Mouse (Mus musculus) intestine, embryonic 14.5 days (tissue): Measurements from ENCODE around the gene Nexmif. TPM values are rescaled to one million over a fixed set of nuclear protein-coding genes. Genes with fewer than 3 reads are reported as not detected.

Experiments used
- ATAC-seq: fragments of 200-750 bp; cut with Nextera tagmentation; replicated peaks from 2 replicates; pipeline ENCODE4 v1.8.0; 2017; ENCODE audit warnings: low read depth, moderate number of reproducible peaks, moderate TSS enrichment, moderate library complexity; ENCODE audit not compliant: low FRiP score, low TSS enrichment
- DNase-seq: peaks from one replicate; pipeline ENCODE4 v3.0.0-alpha.2; 2018; ENCODE audit warnings: low spot score
- H3K27ac ChIP-seq: fragments of 300-500 bp; sonication (generic); 2 replicates; pipeline ENCODE4 v1.5.1; 2014; ENCODE audit warnings: low read depth, mild to moderate bottlenecking, control low read depth
- H3K27me3 ChIP-seq: fragments of 300-500 bp; sonication (generic); replicated peaks from 2 replicates; pipeline ENCODE4 v1.6.1; 2014; ENCODE audit warnings: low read length, control low read depth; ENCODE audit not compliant: control insufficient read depth, insufficient read depth
- H3K36me3 ChIP-seq: fragments of 300-500 bp; sonication (generic); 2 replicates; pipeline ENCODE4 v1.6.1; 2014; ENCODE audit warnings: low read length, control low read depth; ENCODE audit not compliant: control insufficient read depth, insufficient read depth
- H3K4me1 ChIP-seq: fragments of 300-500 bp; sonication (generic); replicated peaks from 2 replicates; pipeline ENCODE4 v1.6.1; 2014; ENCODE audit warnings: low read length, control low read depth, mixed read lengths; ENCODE audit not compliant: control insufficient read depth, insufficient read depth
- H3K4me2 ChIP-seq: fragments of 300-500 bp; sonication (generic); 2 replicates; pipeline ENCODE4 v1.6.1; 2014; ENCODE audit warnings: low read length
- H3K4me3 ChIP-seq: fragments of 300-500 bp; sonication (generic); 2 replicates; pipeline ENCODE4 v1.5.1; 2014; ENCODE audit warnings: low read depth, low read length, control low read depth, mixed read lengths
- H3K9ac ChIP-seq: fragments of 300-500 bp; sonication (generic); 2 replicates; pipeline ENCODE4 v1.6.1; 2014; ENCODE audit warnings: mild to moderate bottlenecking, low read length
- H3K9me3 ChIP-seq: fragments of 300-500 bp; sonication (generic); 2 replicates; pipeline ENCODE4 v1.6.1; 2016; ENCODE audit warnings: low read length, control low read depth; ENCODE audit not compliant: control insufficient read depth
- WGBS: fragments of 180-500 bp; shearing (Covaris S2); extraction: QIAGEN DNeasy Blood & Tissue Kit; methylation state at CpG from one replicate; pipeline ENCODE4 v1.1.7; 2014; 5-methylcytosine and 5-hydroxymethylcytosine counted together
- polyA plus RNA-seq: library from polyadenylated mRNA; unstranded; fragments of >200 nt; fragmentation: Nextera tagmentation; extraction: Ambion mirVana; gene quantifications from 2 replicates; pipeline ENCODE4 v1.2.1, GENCODE M21; 2014

The Nexmif gene
- 0.77 and 0.84 TPM in 2 replicates for polyA plus RNA-seq

DNA sequence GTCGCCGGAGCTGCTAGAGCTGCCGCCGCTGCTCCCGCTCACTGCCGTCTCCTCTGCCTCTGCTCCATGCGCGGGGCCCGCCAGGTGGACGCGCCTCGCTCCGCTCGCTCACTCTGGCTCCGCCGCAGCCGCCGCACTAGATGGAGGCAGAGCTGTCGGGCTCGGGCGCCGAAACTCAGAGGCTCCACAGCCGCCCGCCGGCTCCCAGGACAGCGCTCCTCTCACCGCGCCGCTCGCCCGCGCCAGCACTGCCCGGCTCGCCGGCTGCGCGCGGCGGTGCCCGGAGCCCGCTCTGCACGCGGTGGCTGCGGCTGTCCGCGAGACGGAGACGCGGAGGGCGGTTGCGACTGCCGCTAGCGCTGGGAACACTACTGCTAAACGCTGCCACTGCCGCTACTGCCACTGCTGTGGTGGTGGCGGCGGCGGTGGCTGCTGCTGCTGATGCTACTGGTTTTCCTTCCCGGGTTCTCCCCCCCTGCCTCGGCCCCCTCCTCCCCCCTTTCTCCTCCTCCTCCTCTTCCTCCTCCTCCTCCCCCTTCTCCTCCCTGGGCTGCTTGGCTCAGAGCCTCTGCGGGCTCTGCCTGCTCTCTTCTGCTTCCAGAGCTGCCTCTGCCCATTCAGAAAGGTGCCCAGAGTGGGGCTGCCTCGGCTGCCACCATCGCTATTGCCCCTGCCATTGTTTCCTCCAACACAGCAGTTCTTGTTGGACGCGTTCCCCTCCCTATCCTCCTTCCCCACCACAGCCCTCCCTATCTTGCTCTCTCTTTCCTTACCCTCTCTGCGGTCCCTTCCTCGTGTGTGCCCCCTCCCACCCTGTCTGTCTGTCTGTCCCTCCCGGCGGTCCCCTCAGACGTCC, at the start of gene Nexmif:
Gene Nexmif (minus strand): TSS at position 450 of the 856 bp plus-strand sequence.
- Histone ChIP-seq H3K4me3 (peak within 1 kb of the TSS; percentile 36), H3K27ac (no peak within 1 kb of the TSS)

DNA sequence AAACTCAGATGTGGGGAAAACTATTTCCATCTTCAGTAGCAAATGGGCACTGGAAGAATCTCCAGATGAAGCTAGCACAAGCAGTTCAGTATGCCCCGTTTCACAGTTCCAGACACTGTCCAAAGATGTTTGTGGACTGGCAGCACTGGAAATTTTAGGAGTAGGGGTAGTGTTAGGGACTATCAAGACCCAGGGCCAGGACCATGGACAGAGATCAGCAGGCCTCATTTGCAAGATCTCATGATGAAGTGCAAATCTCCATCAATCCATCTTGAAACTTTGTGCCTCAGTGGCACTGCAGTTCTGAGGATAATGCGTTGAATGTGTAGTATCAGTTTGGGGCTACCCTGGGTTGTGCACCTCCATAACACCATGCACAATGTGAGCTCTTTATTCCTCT, 7.7 kb upstream of the Nexmif start:
- Histone ChIP-seq H3K4me3 (no peak overlapping the region), H3K4me2 (no peak overlapping the region), H3K9ac (no peak overlapping the region), H3K27ac (no peak overlapping the region), H3K4me1 (no peaks in the 10 kb centered on the region), H3K27me3 (no peaks in the 10 kb centered on the region; the same call in 1 of the 2 replicates), H3K36me3 (no peaks in the 10 kb centered on the region), H3K9me3 (no peaks in the 10 kb centered on the region)
- WGBS = 76% methylated on average over 2 of the region's 2 CpGs
- ATAC-seq = no peak
- DNase-seq = peak; percentile 54

More for the DNA sequence above, at the start of gene Nexmif:
- H3K4me1 ChIP-seq = no peaks in the 10 kb centered on the region
- H3K9me3 ChIP-seq = no peaks in the 10 kb centered on the region
- ATAC-seq (peak; percentile 62), DNase-seq (peak; percentile 63)
- H3K27me3 ChIP-seq = peaks cover 43% of the 10 kb centered on the region
- 20% methylated on average over 50 of the region's 70 CpGs for WGBS
- peak within 1 kb of the TSS; percentile 61 for H3K4me2 ChIP-seq
- no peaks in the 10 kb centered on the region for H3K36me3 ChIP-seq
- peak within 1 kb of the TSS; percentile 16; the same call in 1 of the 2 replicates for H3K9ac ChIP-seq

DNA sequence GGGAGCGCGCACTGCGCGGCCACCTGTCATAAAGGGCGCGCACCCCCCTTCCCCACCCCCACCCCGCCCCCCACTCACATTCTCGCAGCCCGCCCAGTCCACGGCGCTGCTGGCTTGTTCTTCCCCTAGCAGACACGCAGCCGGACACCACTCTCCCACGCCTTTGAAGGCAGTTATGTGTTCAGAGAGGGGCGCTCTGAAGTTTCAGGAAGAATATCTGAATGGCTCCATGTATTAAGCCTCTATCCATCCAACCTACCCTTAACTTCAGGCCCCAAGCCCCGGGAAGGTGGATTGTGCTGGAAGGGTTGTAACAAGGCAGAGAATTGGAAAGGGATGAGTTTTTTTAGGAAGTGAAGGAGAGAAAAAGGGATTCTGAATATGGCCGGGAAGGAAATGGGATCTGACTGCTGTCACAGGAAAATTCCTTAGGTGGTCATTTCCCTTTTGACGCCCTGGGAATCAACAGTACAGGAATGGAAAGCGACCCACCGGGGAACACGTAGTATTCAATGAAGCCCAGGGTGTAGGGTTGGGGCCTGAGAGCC, 681 bp upstream of the Nexmif start:
- DNase-seq = no peak
- ATAC-seq = no peak
- H3K27me3 ChIP-seq = peaks cover 43% of the 10 kb centered on the region
- peak overlapping the region; percentile 36 for H3K4me3 ChIP-seq
- H3K36me3 ChIP-seq = no peaks in the 10 kb centered on the region
- no peaks in the 10 kb centered on the region for H3K4me1 ChIP-seq
- 25% methylated on average over 20 of the region's 21 CpGs for WGBS
- no peak overlapping the region for H3K9ac ChIP-seq
- no peaks in the 10 kb centered on the region for H3K9me3 ChIP-seq
- H3K4me2 ChIP-seq = peak overlapping the region; percentile 61
- H3K27ac ChIP-seq = no peak overlapping the region

DNA sequence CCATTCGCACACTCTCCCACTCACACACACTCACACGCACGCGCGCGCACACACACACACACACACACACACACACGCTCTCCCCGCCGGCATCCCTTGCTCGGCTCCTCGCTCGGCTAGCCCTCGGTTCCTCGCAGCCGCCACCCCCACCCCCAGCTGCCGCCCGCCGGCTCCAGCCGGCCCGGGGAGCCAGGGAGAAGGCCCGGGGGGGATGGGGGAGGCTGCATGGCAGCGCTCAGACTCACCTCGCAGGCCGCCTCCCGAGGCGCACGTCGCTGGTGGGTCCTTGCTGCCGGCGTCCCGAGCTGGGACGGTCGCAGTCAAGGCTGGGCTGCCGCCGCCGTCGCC, 623 bp downstream of the Nexmif start:
- peak overlapping the region; percentile 61 for H3K4me2 ChIP-seq
- H3K27me3 ChIP-seq = peaks cover 45% of the 10 kb centered on the region
- H3K4me1 ChIP-seq = no peaks in the 10 kb centered on the region
- peak; percentile 66 for ATAC-seq
- H3K36me3 ChIP-seq = no peaks in the 10 kb centered on the region
- H3K4me3 ChIP-seq = peak overlapping the region; percentile 36
- WGBS = 16% methylated on average over 24 of the region's 37 CpGs
- H3K27ac ChIP-seq = no peak overlapping the region
- no peak for DNase-seq
- H3K9me3 ChIP-seq = no peaks in the 10 kb centered on the region
- peak overlapping the region; percentile 16; the same call in 1 of the 2 replicates for H3K9ac ChIP-seq

GRCm38 (mm10) chrX:104199611-104200387, 1.2 kb downstream of the Nexmif start:
- peaks cover 48% of the 10 kb centered on the region for H3K27me3 ChIP-seq
- H3K4me3 ChIP-seq = peak overlapping the region; percentile 36
- DNase-seq (peak; percentile 66), ATAC-seq (peak; percentile 53; the same call in 1 of the 2 replicates)
- H3K9ac ChIP-seq = 0 out of 2 replicates have a peak overlapping the region, but pooled peaks have one; percentile 16
- H3K36me3 ChIP-seq = no peaks in the 10 kb centered on the region
- H3K4me1 ChIP-seq = no peaks in the 10 kb centered on the region
- peak overlapping the region; percentile 61 for H3K4me2 ChIP-seq
- 12% methylated on average over 49 of the region's 100 CpGs for WGBS
- H3K9me3 ChIP-seq = no peaks in the 10 kb centered on the region
- no peak overlapping the region for H3K27ac ChIP-seq

DNA sequence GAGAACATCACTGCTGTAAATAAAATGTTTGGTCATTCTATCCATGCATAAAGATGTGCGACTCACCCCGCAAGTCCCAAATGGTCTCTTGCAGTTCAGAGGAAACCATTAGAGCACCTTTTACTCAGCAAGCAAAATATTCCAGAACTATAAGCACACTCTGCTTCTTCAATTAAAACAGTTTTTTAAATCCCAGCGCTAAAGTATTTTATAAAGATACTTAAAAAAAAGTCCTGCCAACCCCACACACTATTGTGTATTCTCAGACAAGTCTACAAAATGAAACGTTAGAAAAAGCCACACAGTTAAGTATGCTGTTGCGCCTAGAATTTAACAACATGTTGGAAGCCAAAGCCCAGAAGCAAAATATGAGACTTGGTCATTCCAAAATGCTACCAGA, 1.9 kb downstream of the Nexmif start:
- peak overlapping the region; percentile 61; the same call in 1 of the 2 replicates for H3K4me2 ChIP-seq
- ATAC-seq (no peak), DNase-seq (no peak)
- H3K4me3 ChIP-seq = no peak overlapping the region
- 49% methylated on average over 5 of the region's 5 CpGs for WGBS
- H3K27me3 ChIP-seq = peaks cover 52% of the 10 kb centered on the region
- no peaks in the 10 kb centered on the region for H3K9me3 ChIP-seq
- H3K4me1 ChIP-seq = no peaks in the 10 kb centered on the region
- no peaks in the 10 kb centered on the region for H3K36me3 ChIP-seq
- H3K9ac ChIP-seq = no peak overlapping the region
- H3K27ac ChIP-seq = no peak overlapping the region

DNA sequence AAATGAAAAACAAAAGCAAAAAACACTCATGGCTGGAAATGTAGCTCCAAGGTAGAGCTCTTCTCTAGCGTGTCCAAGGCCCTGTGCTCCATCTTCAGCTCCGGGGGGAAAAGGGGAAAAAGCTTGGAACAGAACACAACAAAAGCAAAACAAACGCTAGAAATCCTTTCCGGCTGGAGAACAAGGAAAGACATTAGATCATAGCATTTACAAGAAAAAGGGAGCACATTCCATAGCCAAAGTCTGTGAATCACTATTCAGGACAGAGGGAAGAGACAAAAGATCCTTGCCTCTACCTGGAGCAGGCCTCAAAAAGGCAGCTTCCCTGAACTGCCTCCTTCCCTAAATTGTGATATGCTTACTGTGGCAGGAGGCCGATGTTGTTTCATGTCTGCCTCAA, 4.4 kb downstream of the Nexmif start:
- Histone ChIP-seq H3K27ac (no peak overlapping the region), H3K9me3 (no peaks in the 10 kb centered on the region), H3K4me1 (no peaks in the 10 kb centered on the region), H3K27me3 (peaks cover 38% of the 10 kb centered on the region), H3K4me2 (no peak overlapping the region), H3K4me3 (no peak overlapping the region), H3K36me3 (no peaks in the 10 kb centered on the region), H3K9ac (no peak overlapping the region)
- WGBS = 70% methylated on average over 5 of the region's 5 CpGs
- no peak for DNase-seq
- ATAC-seq = no peak

DNA sequence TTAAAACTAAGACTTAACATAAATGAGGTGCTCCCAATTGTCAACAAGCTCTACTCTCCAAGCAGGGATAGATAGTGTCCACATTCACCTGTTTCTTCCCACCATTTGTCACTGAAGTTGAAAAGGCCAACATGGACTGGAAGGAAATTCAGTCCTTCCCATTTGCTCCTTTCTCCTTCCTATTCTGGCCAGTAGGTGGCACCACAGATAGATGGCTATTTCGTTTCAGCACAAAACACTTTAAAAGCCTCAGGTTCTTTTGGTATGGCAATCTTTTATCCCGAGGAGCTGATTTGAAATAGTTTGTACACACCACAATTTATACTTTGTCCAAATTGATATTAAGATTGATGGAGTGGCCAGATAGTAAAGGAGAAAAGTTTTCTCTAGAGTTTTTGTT, 21.7 kb downstream of the Nexmif start:
- Histone ChIP-seq H3K4me1 (no peaks in the 10 kb centered on the region), H3K9me3 (no peaks in the 10 kb centered on the region), H3K9ac (no peak overlapping the region), H3K4me2 (no peak overlapping the region), H3K4me3 (no peak overlapping the region), H3K27me3 (no peaks in the 10 kb centered on the region), H3K36me3 (no peaks in the 10 kb centered on the region), H3K27ac (no peak overlapping the region)
- ATAC-seq (no peak), DNase-seq (no peak)
- 12% methylated on average over 2 of the region's 2 CpGs for WGBS
